Mouse (Mus musculus): ENCODE measurements at regions not wholly inside any gene's neighbourhood (a gene's known extent, or its start where the extent isn't known, plus 50 kb on each side); places are given as distances from the start of the nearest gene placed in this dataset.
A peak's percentile ranks its signal among the peaks of the same experiment; 100 is the strongest.

- DNase-seq (ENCODE audit: extremely low spot score, low spot score): no peak
- H3K4me1 ChIP-seq: peaks cover 21% of the 10 kb centered on the region
- H3K36me3 ChIP-seq (replicated peaks): no peaks in the 10 kb centered on the region
- H3K27ac ChIP-seq: no peak overlapping the region
- 86% methylated on average over 6 of the region's 6 CpGs for WGBS
- H3K27me3 ChIP-seq (ENCODE audit: poor library complexity, severe bottlenecking): no peaks in the 10 kb centered on the region
- H3K9me3 ChIP-seq: no peaks in the 10 kb centered on the region
- H3K4me3 ChIP-seq: no peak overlapping the region
Observed at GRCm38 (mm10) chr14:76188105-76188645, 77.5 kb downstream of the Nufip1 start.

- no peak for DNase-seq (ENCODE audit: extremely low spot score, low spot score)
- no peaks in the 10 kb centered on the region for H3K9me3 ChIP-seq
- no peak overlapping the region for H3K4me3 ChIP-seq
- no peak overlapping the region for H3K27ac ChIP-seq
- no peaks in the 10 kb centered on the region; the same call in 1 of the 2 replicates for H3K27me3 ChIP-seq (ENCODE audit: poor library complexity, severe bottlenecking)
- no peaks in the 10 kb centered on the region for H3K36me3 ChIP-seq (replicated peaks)
- 89% methylated on average over 10 of the region's 10 CpGs for WGBS
- H3K4me1 ChIP-seq: peaks cover 10% of the 10 kb centered on the region; the same call in 1 of the 2 replicates
Observed at GRCm38 (mm10) chr14:76195324-76195723, 84.6 kb downstream of the Nufip1 start.

DNA sequence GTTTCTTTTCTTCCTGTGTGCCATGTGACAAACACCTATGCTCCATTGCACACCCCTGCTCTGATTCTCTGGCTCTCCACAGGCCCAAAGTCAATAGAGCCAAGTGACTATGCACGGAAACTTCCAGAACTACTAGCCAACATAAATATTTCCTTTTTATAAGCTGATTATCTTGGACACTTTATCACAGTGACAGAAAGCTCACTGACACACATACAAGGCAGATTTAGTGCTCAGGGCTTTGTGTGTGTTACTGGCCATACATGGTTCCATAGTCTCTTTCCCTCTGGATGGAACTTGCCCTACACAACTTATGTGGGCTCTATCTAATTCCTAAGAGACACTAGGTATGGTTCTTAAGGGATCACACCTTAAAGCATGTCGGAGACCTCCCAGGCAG is 86.7 kb downstream of the Nufip1 start:
- 93% methylated on average over 2 of the region's 2 CpGs for WGBS
- Histone ChIP-seq H3K36me3 (replicated peaks) (no peaks in the 10 kb centered on the region), H3K27ac (no peak overlapping the region)

DNA sequence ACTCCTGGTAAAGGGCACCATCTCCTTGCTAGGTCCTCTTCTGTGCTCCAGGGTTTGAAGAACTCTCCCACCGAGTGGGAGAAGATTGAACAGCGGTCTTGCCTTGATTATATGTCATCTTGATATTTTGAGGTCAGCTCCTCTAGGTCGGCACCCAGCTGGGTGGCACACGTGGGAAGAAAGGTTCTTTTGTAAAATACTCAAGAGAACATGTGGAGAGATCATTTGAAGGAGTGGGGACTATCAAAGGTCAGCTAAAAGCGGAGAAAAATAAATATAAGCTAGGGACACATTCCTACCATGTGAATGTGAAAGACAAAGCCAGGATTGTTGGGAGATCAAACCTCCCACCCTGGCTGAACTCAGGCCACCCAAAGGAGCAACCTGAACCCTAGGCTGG is 87.7 kb downstream of the Nufip1 start:
- no peak for DNase-seq (ENCODE audit: extremely low spot score, low spot score)
- Histone ChIP-seq H3K4me3 (no peak overlapping the region), H3K27ac (no peak overlapping the region), H3K4me1 (peaks cover 10% of the 10 kb centered on the region; the same call in 1 of the 2 replicates), H3K9me3 (no peaks in the 10 kb centered on the region), H3K27me3 (ENCODE audit: poor library complexity, severe bottlenecking) (no peaks in the 10 kb centered on the region; the same call in 1 of the 2 replicates), H3K36me3 (replicated peaks) (no peaks in the 10 kb centered on the region)
- 56% methylated on average over 5 of the region's 5 CpGs for WGBS

More for the DNA sequence above, 86.7 kb downstream of the Nufip1 start:
- Histone ChIP-seq H3K27me3 (ENCODE audit: poor library complexity, severe bottlenecking) (no peaks in the 10 kb centered on the region; the same call in 1 of the 2 replicates), H3K4me3 (no peak overlapping the region), H3K9me3 (no peaks in the 10 kb centered on the region), H3K4me1 (peaks cover 10% of the 10 kb centered on the region; the same call in 1 of the 2 replicates)
- no peak for DNase-seq (ENCODE audit: extremely low spot score, low spot score)

DNA sequence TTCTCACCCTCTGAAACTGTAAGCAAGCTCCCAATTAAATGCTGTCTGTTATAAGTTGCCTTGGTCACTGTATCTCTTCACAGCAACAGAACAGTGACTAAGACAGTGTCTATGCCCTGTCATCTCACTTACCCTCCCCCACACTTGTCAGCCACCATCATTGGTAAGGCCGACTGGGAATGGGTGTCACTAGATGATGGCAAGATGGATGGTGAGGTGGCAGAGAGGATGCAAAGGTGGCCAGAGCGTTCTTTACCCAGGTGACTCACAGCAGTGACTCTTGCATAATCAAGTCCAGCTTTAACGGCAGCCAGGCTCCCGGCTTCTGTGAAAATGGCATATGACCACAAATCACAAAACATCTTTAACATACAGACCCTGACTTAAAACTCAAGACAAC is 91.9 kb downstream of the Nufip1 start:
- Histone ChIP-seq H3K9me3 (no peaks in the 10 kb centered on the region), H3K27ac (no peak overlapping the region), H3K27me3 (ENCODE audit: poor library complexity, severe bottlenecking) (no peaks in the 10 kb centered on the region), H3K36me3 (replicated peaks) (no peaks in the 10 kb centered on the region), H3K4me1 (peaks cover 7% of the 10 kb centered on the region), H3K4me3 (no peak overlapping the region)
- 94% methylated on average over 4 of the region's 4 CpGs for WGBS
- DNase-seq (ENCODE audit: extremely low spot score, low spot score): no peak

DNA sequence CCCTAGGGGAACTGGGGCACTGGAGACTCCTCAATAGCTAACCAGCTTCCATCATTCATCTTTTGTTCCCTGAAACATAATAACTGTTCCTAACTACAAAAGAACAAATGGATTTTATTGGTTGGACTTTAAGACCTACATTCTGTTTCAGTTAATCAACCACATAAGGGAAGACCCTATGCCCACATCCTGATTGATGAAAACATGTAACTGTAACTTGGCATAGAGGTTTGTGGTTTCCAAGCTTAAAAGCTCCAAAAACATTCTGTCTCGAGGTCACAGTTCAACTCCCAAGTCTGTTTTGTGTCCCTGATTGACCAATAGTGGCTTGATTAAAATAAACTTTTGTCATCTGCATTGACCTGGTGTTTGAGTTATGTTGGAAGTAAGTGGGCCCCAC is 92.4 kb downstream of the Nufip1 start:
- WGBS: 86% methylated on average over 1 of the region's 1 CpGs
- Histone ChIP-seq H3K27me3 (ENCODE audit: poor library complexity, severe bottlenecking) (no peaks in the 10 kb centered on the region), H3K4me1 (peaks cover 7% of the 10 kb centered on the region), H3K36me3 (replicated peaks) (no peaks in the 10 kb centered on the region), H3K27ac (no peak overlapping the region), H3K9me3 (no peaks in the 10 kb centered on the region), H3K4me3 (no peak overlapping the region)
- DNase-seq (ENCODE audit: extremely low spot score, low spot score): no peak

DNA sequence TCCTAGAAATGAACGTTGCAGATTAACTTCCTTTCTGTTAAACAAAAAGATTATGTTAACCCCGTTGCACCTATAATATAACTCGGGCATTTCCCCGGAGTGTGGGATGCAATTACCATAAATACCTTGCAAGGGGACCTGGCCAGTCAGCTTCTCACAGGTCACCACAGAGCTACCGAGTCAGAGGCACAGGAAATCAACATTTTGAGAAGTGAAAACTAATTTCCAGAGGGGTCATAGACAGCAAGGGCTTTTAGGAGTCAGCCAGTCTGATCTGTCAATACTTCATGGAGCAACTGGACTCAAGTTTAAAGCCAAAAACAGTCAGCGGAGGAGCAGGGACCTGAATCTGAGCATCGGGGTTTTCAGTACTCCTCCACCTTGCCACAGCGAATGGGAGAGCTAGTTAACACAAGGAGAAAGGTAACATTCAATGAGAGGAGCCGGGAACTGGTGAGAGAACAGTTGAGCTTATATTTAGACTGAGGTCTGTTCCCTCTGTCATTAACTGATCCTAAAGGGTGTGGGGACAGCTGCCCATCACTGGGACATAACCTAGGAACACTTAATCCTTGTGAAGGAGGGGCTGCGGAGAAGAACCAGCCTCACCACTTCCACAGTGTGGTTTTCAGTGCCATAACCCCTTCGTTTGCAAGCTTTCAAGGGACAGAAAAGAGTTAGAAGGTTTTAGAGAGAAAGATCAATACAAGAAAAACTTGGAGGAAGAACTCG is 105.9 kb downstream of the Nufip1 start:
- Histone ChIP-seq H3K27me3 (ENCODE audit: poor library complexity, severe bottlenecking) (peaks cover 5% of the 10 kb centered on the region), H3K4me3 (no peak overlapping the region), H3K4me1 (peaks cover 18% of the 10 kb centered on the region), H3K27ac (no peak overlapping the region), H3K9me3 (peaks cover 13% of the 10 kb centered on the region; the same call in 1 of the 2 replicates), H3K36me3 (replicated peaks) (no peaks in the 10 kb centered on the region)
- 81% methylated on average over 12 of the region's 12 CpGs for WGBS
- DNase-seq (ENCODE audit: extremely low spot score, low spot score): no peak

DNA sequence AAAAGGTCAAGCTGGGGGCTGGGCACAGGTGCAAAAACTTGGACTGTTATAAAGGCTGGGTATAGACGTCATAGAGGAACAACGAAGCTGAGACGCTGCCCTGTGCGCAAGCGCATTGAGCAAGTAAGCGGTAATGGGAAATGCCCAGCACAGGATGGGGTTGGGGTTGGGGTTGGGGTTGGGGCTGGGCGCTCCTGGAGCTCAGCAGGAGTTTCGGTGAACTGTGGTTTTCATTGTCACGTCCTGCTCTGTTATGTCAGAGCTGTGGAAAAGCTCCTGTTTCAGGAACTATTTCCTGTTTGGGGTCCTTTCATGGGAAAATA is 106.4 kb downstream of the Nufip1 start:
- WGBS: 86% methylated on average over 9 of the region's 9 CpGs
- Histone ChIP-seq H3K9me3 (peaks cover 13% of the 10 kb centered on the region; the same call in 1 of the 2 replicates), H3K27me3 (ENCODE audit: poor library complexity, severe bottlenecking) (peaks cover 5% of the 10 kb centered on the region), H3K4me3 (no peak overlapping the region), H3K4me1 (peaks cover 23% of the 10 kb centered on the region), H3K27ac (no peak overlapping the region), H3K36me3 (replicated peaks) (no peaks in the 10 kb centered on the region)
- DNase-seq (ENCODE audit: extremely low spot score, low spot score): no peak

DNA sequence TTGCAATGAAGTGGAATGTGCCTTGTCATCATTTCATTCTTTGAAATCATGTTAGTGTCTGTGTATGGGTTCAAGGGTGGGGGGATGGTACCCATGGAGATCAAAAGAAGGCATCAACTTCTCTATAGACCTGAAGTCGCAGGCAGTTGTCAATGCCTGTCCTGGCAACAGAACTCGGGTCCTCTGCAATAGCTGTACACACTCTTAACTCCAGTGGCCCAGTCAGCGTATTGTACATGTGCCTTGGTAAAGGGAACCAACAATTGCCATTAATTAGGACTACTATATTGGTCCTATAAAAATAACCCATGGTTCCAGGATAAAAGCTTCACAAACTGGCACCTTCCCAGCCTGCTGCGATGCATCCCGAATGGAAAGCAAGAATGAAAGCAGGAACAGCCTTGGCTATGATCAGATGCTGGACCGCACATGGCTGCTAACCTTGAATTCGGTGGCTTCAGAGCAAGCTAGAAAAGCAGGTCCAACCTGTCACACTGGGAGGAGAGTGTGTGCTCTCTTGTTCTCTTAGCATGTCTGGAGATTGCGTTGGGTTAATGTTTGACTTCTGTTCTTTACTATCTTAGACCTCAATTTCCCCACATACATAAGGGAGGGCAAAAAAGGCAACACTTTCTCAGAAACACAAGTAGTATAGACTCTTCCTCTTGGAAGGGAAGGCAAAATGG is 107.0 kb downstream of the Nufip1 start:
- Histone ChIP-seq H3K27ac (no peak overlapping the region), H3K27me3 (ENCODE audit: poor library complexity, severe bottlenecking) (peaks cover 9% of the 10 kb centered on the region), H3K4me3 (no peak overlapping the region), H3K36me3 (replicated peaks) (no peaks in the 10 kb centered on the region), H3K9me3 (peaks cover 13% of the 10 kb centered on the region; the same call in 1 of the 2 replicates), H3K4me1 (peaks cover 29% of the 10 kb centered on the region)
- WGBS: 93% methylated on average over 8 of the region's 8 CpGs
- no peak for DNase-seq (ENCODE audit: extremely low spot score, low spot score)

DNA sequence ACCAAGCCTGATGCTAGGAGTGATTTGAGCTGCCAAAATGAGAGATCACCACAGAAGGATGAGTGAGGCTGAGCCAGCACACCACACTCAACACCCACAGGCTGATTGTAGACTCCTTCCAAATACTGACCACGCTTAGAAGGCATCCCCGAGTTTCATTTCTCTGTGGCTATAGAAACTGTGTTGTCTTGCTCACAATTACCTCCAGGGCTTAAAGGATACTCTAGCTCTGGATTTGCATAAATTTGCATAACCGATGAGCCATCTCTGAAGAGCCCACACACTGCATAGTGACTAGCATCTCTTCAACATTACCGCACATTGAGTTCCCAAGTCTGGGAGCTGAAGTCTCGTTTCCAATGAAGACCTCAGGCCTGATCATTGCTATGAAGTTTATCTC is 110.3 kb downstream of the Nufip1 start:
- Histone ChIP-seq H3K4me1 (peaks cover 41% of the 10 kb centered on the region), H3K27ac (peak overlapping the region; percentile 67; the same call in 1 of the 2 replicates), H3K27me3 (ENCODE audit: poor library complexity, severe bottlenecking) (peaks cover 32% of the 10 kb centered on the region), H3K36me3 (replicated peaks) (no peaks in the 10 kb centered on the region), H3K9me3 (peaks cover 13% of the 10 kb centered on the region; the same call in 1 of the 2 replicates), H3K4me3 (no peak overlapping the region)
- WGBS: 62% methylated on average over 5 of the region's 5 CpGs
- no peak for DNase-seq (ENCODE audit: extremely low spot score, low spot score)

DNA sequence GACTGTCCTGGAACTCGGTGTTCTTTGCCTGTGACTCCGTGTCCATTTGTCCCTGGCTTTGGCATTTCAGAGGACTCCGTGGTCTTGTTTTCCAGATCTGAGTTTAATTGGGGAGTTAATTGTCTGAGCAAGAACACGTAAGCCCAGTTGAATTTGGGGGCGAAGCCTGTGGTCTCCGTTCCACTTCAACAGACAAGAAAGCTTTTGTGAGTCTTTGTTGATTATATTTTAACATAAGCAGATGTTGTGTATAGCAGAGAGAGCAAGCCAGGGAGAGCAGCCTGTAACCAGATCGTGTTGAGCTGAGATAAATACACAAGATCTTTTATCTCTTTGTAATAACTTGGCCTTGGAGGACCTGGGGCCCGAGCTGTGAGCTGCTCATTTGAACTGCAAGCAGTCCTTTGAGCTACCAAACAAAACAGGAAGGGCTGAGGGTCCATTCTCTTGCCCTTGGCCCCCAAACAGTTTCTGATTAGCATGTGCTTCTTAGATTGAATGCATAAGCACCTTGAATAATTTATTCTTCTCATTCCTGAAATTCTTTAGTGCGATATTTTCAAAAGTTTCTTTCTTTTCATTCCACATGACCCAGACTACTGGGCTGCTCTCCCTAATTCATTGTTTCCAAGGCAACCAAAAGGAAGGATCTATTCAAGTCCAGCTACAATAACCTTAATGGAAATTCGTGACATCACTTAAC is 111.1 kb downstream of the Nufip1 start:
- peak overlapping the region; percentile 67 for H3K27ac ChIP-seq
- peaks cover 31% of the 10 kb centered on the region for H3K27me3 ChIP-seq (ENCODE audit: poor library complexity, severe bottlenecking)
- no peak overlapping the region; the same call in 1 of the 2 replicates for H3K4me3 ChIP-seq
- WGBS: 36% methylated on average over 10 of the region's 10 CpGs
- H3K9me3 ChIP-seq: peaks cover 13% of the 10 kb centered on the region; the same call in 1 of the 2 replicates
- H3K36me3 ChIP-seq (replicated peaks): no peaks in the 10 kb centered on the region
- peak; percentile 66 for DNase-seq (ENCODE audit: extremely low spot score, low spot score)
- peaks cover 48% of the 10 kb centered on the region for H3K4me1 ChIP-seq

DNA sequence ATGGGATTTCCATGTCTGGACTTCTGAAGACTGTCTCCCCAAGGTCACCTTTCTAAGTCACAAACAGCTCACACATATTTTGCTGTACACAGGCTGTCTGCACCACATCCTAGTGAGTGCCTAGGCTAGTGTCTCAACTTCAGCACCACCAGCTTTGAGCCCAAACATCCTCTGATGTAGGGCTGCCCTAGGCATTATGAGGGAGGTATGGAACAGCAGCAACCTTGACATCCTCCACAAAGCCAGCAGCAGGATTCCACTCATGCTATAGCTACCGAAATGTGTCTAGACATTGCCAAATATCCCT is 111.6 kb downstream of the Nufip1 start:
- 94% methylated on average over 1 of the region's 1 CpGs for WGBS
- Histone ChIP-seq H3K27me3 (ENCODE audit: poor library complexity, severe bottlenecking) (peaks cover 34% of the 10 kb centered on the region), H3K27ac (peak overlapping the region; percentile 67), H3K36me3 (replicated peaks) (no peaks in the 10 kb centered on the region), H3K4me3 (no peak overlapping the region; the same call in 1 of the 2 replicates), H3K9me3 (peaks cover 13% of the 10 kb centered on the region; the same call in 1 of the 2 replicates), H3K4me1 (peaks cover 48% of the 10 kb centered on the region)
- no peak for DNase-seq (ENCODE audit: extremely low spot score, low spot score)
